Mouse (Mus musculus): Measurements from ENCODE around the gene 9230104L09Rik.

DNA sequence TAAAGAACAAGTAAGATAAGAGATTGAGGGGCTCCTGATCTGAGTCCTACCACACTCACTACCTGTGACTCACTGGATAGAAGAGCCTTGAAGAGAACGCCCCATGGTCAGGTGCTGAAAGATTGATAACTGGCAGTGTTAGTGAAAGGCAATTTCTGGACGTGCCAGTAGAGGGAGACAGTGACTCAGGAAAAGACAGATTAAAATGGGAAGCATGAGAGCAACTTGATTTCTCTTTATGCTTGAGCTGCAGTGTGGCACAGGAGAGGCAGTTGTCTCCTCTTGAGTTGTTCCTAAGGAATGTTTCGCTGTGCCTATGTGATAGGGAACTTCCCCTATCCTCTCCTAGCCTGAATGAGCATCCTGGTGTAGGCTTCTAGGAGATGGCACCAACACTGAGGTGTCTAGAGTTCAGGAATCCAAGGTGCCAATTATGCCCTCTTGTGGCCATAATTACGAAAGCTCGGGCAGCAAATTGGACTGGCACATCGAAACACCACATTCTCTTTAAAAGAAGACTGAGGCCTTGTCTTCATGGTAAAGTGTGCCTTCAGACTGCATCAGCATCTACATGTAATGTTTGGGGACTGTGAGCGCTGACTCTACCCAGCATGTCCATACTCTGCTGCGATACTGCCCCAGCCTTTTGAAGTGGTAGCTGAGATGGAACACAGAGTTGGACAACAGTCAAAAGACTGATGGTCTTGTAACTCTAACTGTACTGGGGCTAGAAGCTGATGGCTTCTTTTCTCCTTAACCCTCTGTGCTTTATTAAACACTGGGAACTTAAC, 13.5 kb downstream of the 9230104L09Rik start:
- peak; percentile 90 for TF ChIP-seq CTCF (IDR thresholded peaks at IDR 0.05; ENCODE audit: low read depth)
- no peak for TF ChIP-seq EP300 (IDR thresholded peaks at IDR 0.05; ENCODE audit: low read depth)
